Mouse (Mus musculus): ENCODE results near the gene Lrrc36. TPM values are rescaled to one million over a fixed set of nuclear protein-coding genes. Genes with fewer than 3 reads are reported as not detected.
A peak's percentile ranks its signal among the peaks of the same experiment; 100 is the strongest.

The Lrrc36 gene
- polyA plus RNA-seq, 1 experiment from 2014 or later: 1.2 TPM

- Histone ChIP-seq H3K36me3 (ENCODE audit: control insufficient read depth, insufficient read depth, low read length) (no peaks in the 10 kb centered on the region), H3K27me3 (ENCODE audit: control insufficient read depth, insufficient read depth, low read length) (peaks cover 18% of the 10 kb centered on the region), H3K4me2 (ENCODE audit: low read depth, low read length, severe bottlenecking) (peak within 1 kb of the TSS; percentile 67), H3K27ac (ENCODE audit: low read depth, low read length) (no peak within 1 kb of the TSS), H3K4me3 (ENCODE audit: low read depth, low read length) (peak within 1 kb of the TSS; percentile 31), H3K4me1 (replicated peaks; ENCODE audit: control insufficient read depth, insufficient read depth, low read length) (peaks cover 36% of the 10 kb centered on the region), H3K9me3 (ENCODE audit: control insufficient read depth, low read length) (no peaks in the 10 kb centered on the region), H3K9ac (ENCODE audit: low read length) (peak within 1 kb of the TSS; percentile 48)
- DNase-seq (ENCODE audit: low spot score) (peak; percentile 95), ATAC-seq (replicated peaks; ENCODE audit: low FRiP score) (peak; percentile 93)
- WGBS: 3% methylated on average over 25 of the region's 25 CpGs
Observed at GRCm38 (mm10) chr8:105471314-105472015, 58.1 kb downstream of the Lrrc36 start, which contains the start of gene Tppp3. TSS of gene Tppp3 (minus strand) at chr8:105471526.

GRCm38 (mm10) chr8:105472414-105472932 lies 59.1 kb downstream of the Lrrc36 start:
- 10% methylated on average over 23 of the region's 23 CpGs for WGBS
- Histone ChIP-seq H3K36me3 (ENCODE audit: control insufficient read depth, insufficient read depth, low read length) (no peaks in the 10 kb centered on the region), H3K9ac (ENCODE audit: low read length) (no peak overlapping the region; the same call in 1 of the 2 replicates), H3K9me3 (ENCODE audit: control insufficient read depth, low read length) (no peaks in the 10 kb centered on the region), H3K4me2 (ENCODE audit: low read depth, low read length, severe bottlenecking) (no peak overlapping the region), H3K4me3 (ENCODE audit: low read depth, low read length) (no peak overlapping the region), H3K27ac (ENCODE audit: low read depth, low read length) (no peak overlapping the region), H3K27me3 (ENCODE audit: control insufficient read depth, insufficient read depth, low read length) (peaks cover 18% of the 10 kb centered on the region), H3K4me1 (replicated peaks; ENCODE audit: control insufficient read depth, insufficient read depth, low read length) (peaks cover 39% of the 10 kb centered on the region)
- DNase-seq (ENCODE audit: low spot score) (no peak), ATAC-seq (replicated peaks; ENCODE audit: low FRiP score) (no peak)

- WGBS: 40% methylated on average over 9 of the region's 9 CpGs
- Histone ChIP-seq H3K4me3 (ENCODE audit: low read depth, low read length) (no peak overlapping the region), H3K27me3 (ENCODE audit: control insufficient read depth, insufficient read depth, low read length) (peaks cover 18% of the 10 kb centered on the region), H3K4me1 (replicated peaks; ENCODE audit: control insufficient read depth, insufficient read depth, low read length) (peaks cover 39% of the 10 kb centered on the region), H3K4me2 (ENCODE audit: low read depth, low read length, severe bottlenecking) (no peak overlapping the region), H3K27ac (ENCODE audit: low read depth, low read length) (no peak overlapping the region), H3K36me3 (ENCODE audit: control insufficient read depth, insufficient read depth, low read length) (no peaks in the 10 kb centered on the region), H3K9me3 (ENCODE audit: control insufficient read depth, low read length) (no peaks in the 10 kb centered on the region), H3K9ac (ENCODE audit: low read length) (no peak overlapping the region; the same call in 1 of the 2 replicates)
- DNase-seq (ENCODE audit: low spot score) (no peak), ATAC-seq (replicated peaks; ENCODE audit: low FRiP score) (no peak)
Observed at GRCm38 (mm10) chr8:105472983-105473382, 59.6 kb downstream of the Lrrc36 start.

- 26% methylated on average over 17 of the region's 17 CpGs for WGBS
- Histone ChIP-seq H3K9ac (ENCODE audit: low read length) (peak overlapping the region; percentile 17; the same call in 1 of the 2 replicates), H3K27me3 (ENCODE audit: control insufficient read depth, insufficient read depth, low read length) (peaks cover 18% of the 10 kb centered on the region), H3K4me1 (replicated peaks; ENCODE audit: control insufficient read depth, insufficient read depth, low read length) (peaks cover 36% of the 10 kb centered on the region), H3K27ac (ENCODE audit: low read depth, low read length) (no peak overlapping the region), H3K4me2 (ENCODE audit: low read depth, low read length, severe bottlenecking) (0 out of 2 replicates have a peak overlapping the region, but pooled peaks have one; percentile 8), H3K36me3 (ENCODE audit: control insufficient read depth, insufficient read depth, low read length) (no peaks in the 10 kb centered on the region), H3K9me3 (ENCODE audit: control insufficient read depth, low read length) (no peaks in the 10 kb centered on the region), H3K4me3 (ENCODE audit: low read depth, low read length) (no peak overlapping the region)
- DNase-seq (ENCODE audit: low spot score): peak; percentile 67
- ATAC-seq (replicated peaks; ENCODE audit: low FRiP score): no peak
Observed at GRCm38 (mm10) chr8:105473816-105474606, 60.6 kb downstream of the Lrrc36 start.

GRCm38 (mm10) chr8:105474680-105475079 lies 61.3 kb downstream of the Lrrc36 start:
- ATAC-seq (replicated peaks; ENCODE audit: low FRiP score) (no peak), DNase-seq (ENCODE audit: low spot score) (no peak)
- Histone ChIP-seq H3K36me3 (ENCODE audit: control insufficient read depth, insufficient read depth, low read length) (no peaks in the 10 kb centered on the region), H3K27ac (ENCODE audit: low read depth, low read length) (no peak overlapping the region), H3K4me2 (ENCODE audit: low read depth, low read length, severe bottlenecking) (no peak overlapping the region), H3K9ac (ENCODE audit: low read length) (no peak overlapping the region; the same call in 1 of the 2 replicates), H3K9me3 (ENCODE audit: control insufficient read depth, low read length) (no peaks in the 10 kb centered on the region), H3K4me3 (ENCODE audit: low read depth, low read length) (no peak overlapping the region), H3K27me3 (ENCODE audit: control insufficient read depth, insufficient read depth, low read length) (peaks cover 18% of the 10 kb centered on the region), H3K4me1 (replicated peaks; ENCODE audit: control insufficient read depth, insufficient read depth, low read length) (peaks cover 30% of the 10 kb centered on the region)
- 44% methylated on average over 5 of the region's 5 CpGs for WGBS

- H3K27ac ChIP-seq (ENCODE audit: low read depth, low read length): no peak overlapping the region
- ATAC-seq (replicated peaks; ENCODE audit: low FRiP score): no peak
- H3K4me3 ChIP-seq (ENCODE audit: low read depth, low read length): no peak overlapping the region
- H3K4me2 ChIP-seq (ENCODE audit: low read depth, low read length, severe bottlenecking): no peak overlapping the region
- peaks cover 30% of the 10 kb centered on the region for H3K4me1 ChIP-seq (replicated peaks; ENCODE audit: control insufficient read depth, insufficient read depth, low read length)
- DNase-seq (ENCODE audit: low spot score): no peak
- H3K9me3 ChIP-seq (ENCODE audit: control insufficient read depth, low read length): no peaks in the 10 kb centered on the region
- H3K27me3 ChIP-seq (ENCODE audit: control insufficient read depth, insufficient read depth, low read length): peaks cover 18% of the 10 kb centered on the region
- no peak overlapping the region; the same call in 1 of the 2 replicates for H3K9ac ChIP-seq (ENCODE audit: low read length)
- 46% methylated on average over 4 of the region's 4 CpGs for WGBS
- no peaks in the 10 kb centered on the region for H3K36me3 ChIP-seq (ENCODE audit: control insufficient read depth, insufficient read depth, low read length)
Observed at GRCm38 (mm10) chr8:105475254-105475653, 61.9 kb downstream of the Lrrc36 start.

GRCm38 (mm10) chr8:105475742-105476141 lies 62.4 kb downstream of the Lrrc36 start:
- ATAC-seq (replicated peaks; ENCODE audit: low FRiP score): no peak
- Histone ChIP-seq H3K9me3 (ENCODE audit: control insufficient read depth, low read length) (no peaks in the 10 kb centered on the region), H3K4me3 (ENCODE audit: low read depth, low read length) (no peak overlapping the region), H3K36me3 (ENCODE audit: control insufficient read depth, insufficient read depth, low read length) (no peaks in the 10 kb centered on the region), H3K27me3 (ENCODE audit: control insufficient read depth, insufficient read depth, low read length) (peaks cover 18% of the 10 kb centered on the region), H3K9ac (ENCODE audit: low read length) (no peak overlapping the region), H3K4me1 (replicated peaks; ENCODE audit: control insufficient read depth, insufficient read depth, low read length) (peaks cover 27% of the 10 kb centered on the region), H3K27ac (ENCODE audit: low read depth, low read length) (no peak overlapping the region), H3K4me2 (ENCODE audit: low read depth, low read length, severe bottlenecking) (no peak overlapping the region)
- WGBS: 89% methylated on average over 8 of the region's 8 CpGs
- no peak for DNase-seq (ENCODE audit: low spot score)

GRCm38 (mm10) chr8:105476161-105476560 lies 62.8 kb downstream of the Lrrc36 start:
- no peak overlapping the region for H3K27ac ChIP-seq (ENCODE audit: low read depth, low read length)
- no peak overlapping the region for H3K4me3 ChIP-seq (ENCODE audit: low read depth, low read length)
- peaks cover 18% of the 10 kb centered on the region for H3K27me3 ChIP-seq (ENCODE audit: control insufficient read depth, insufficient read depth, low read length)
- H3K9ac ChIP-seq (ENCODE audit: low read length): no peak overlapping the region
- DNase-seq (ENCODE audit: low spot score) (no peak), ATAC-seq (replicated peaks; ENCODE audit: low FRiP score) (no peak)
- no peaks in the 10 kb centered on the region for H3K36me3 ChIP-seq (ENCODE audit: control insufficient read depth, insufficient read depth, low read length)
- H3K4me2 ChIP-seq (ENCODE audit: low read depth, low read length, severe bottlenecking): no peak overlapping the region
- 89% methylated on average over 7 of the region's 7 CpGs for WGBS
- H3K9me3 ChIP-seq (ENCODE audit: control insufficient read depth, low read length): no peaks in the 10 kb centered on the region
- H3K4me1 ChIP-seq (replicated peaks; ENCODE audit: control insufficient read depth, insufficient read depth, low read length): peaks cover 24% of the 10 kb centered on the region
